Mouse (Mus musculus) spleen, adult 2 months (tissue): ENCODE measurements around the gene Ubr3.

ENCODE experiments used
- CTCF ChIP-seq: fragments of 200-500 bp; IDR thresholded peaks from 2 replicates; pipeline ENCODE4 v1.5.1; 2011; ENCODE audit warnings: mild to moderate bottlenecking, inconsistent platforms; ENCODE audit not compliant: insufficient read depth, insufficient read length, insufficient replicate concordance; ENCODE audit errors: extremely low read depth
- POLR2A ChIP-seq: fragments of 200-500 bp; IDR thresholded peaks from 2 replicates; pipeline ENCODE4 v1.6.1; 2011; ENCODE audit warnings: low read depth, low read length, inconsistent platforms

DNA sequence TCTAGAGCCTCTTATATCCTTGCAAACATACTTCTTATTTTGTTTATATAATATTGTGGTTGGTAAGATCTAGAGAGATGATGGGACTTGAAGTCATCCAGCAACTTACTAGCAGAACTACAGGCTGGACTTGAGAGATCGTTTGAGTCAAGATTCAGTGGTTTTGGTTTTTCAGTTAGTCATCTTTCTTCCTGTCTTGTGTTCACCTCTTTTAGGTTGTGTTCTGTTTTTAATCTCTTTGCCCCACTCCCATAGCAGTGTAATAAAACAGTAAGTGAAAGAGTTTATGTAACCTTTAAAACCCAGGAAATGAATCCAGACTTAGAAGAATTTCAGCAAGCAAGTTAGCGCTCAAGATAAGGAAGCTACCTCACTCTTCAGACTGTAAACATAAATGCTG lies 97.7 kb downstream of the Ubr3 start:
- TF ChIP-seq POLR2A = no peak
- TF ChIP-seq CTCF = no peak
